Mouse (Mus musculus) thymus, postnatal 0 days (tissue): ENCODE data around the gene Phc3. TPM values are rescaled to one million over a fixed set of nuclear protein-coding genes. Genes with fewer than 3 reads are reported as not detected.

Experiments
- DNase-seq: peaks from one replicate; pipeline ENCODE4 v3.0.0-alpha.2; 2015; ENCODE audit warnings: low spot score
- polyA plus RNA-seq: library from polyadenylated mRNA; unstranded; fragments of >200 nt; fragmentation: Nextera tagmentation; extraction: Ambion mirVana; gene quantifications from 2 replicates; pipeline ENCODE4 v1.2.1, GENCODE M21; 2015

Phc3 gene
- polyA plus RNA-seq, 1 experiment from 2014 or later: 5.3 TPM

DNA sequence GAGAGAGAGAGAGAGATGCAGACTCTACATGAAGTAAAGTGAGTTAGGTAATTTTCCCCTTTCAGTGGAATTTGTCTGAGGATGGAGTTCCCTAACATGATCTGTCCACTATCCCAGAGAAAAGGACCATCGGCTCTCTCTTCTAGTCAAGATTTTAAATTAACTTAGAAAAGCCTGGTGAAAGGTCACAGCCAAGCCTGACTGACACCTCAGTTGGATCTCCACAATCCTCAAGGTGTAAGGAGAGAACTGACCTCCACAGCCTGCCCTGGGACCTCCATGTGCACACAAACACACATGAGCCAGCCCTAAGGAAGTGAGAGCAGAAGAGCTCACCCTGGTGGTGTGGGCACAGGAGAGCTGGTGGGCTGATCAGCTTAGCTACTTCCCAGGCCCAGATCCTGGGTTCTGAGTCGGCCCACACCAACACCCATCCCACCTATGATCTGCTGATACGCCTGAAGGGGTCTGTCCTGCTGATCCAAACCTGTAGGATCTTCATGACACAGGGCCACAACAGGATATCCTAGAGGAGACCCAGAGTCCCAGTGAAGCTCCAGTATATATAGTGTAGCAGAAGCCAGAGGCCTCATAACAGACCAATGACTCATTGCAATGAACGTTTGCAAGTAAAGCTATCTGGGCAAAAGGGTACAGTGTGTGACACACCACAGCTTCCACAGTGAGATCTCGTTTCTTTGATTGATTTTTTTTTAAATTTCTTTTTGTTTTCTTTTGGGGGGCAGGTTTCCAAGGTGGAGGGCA lies 12.6 kb upstream of the Phc3 start:
- no peak for DNase-seq

DNA sequence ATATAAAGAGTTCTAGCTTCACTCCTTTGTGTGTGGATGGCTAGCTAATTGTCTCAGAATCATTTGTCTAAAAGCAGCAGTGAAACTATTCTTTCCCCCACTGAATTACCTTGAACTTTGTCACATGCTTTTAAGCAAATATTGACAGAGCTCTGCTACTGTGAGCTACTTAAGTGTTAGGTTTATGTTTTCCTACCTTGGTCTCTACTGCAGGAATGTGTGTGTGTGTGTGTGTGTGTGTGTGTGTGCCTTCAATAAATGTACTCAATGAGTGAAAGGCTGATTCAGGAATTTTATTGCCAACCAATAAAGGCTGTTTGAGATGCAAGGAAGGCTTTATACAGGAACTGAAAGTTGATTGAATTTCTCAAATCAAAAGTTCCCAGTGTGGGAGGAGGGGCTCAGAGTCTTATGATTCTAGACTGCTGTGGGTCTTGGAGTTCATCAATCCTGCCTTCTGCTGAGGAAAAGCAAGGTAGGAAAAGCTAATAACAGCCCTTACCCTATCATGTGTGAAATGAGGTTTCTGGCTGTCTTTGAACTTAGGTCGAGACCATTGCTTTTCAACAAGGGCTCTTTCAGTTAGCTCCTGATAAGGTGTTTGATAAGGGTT lies 7.9 kb upstream of the Phc3 start:
- no peak for DNase-seq

DNA sequence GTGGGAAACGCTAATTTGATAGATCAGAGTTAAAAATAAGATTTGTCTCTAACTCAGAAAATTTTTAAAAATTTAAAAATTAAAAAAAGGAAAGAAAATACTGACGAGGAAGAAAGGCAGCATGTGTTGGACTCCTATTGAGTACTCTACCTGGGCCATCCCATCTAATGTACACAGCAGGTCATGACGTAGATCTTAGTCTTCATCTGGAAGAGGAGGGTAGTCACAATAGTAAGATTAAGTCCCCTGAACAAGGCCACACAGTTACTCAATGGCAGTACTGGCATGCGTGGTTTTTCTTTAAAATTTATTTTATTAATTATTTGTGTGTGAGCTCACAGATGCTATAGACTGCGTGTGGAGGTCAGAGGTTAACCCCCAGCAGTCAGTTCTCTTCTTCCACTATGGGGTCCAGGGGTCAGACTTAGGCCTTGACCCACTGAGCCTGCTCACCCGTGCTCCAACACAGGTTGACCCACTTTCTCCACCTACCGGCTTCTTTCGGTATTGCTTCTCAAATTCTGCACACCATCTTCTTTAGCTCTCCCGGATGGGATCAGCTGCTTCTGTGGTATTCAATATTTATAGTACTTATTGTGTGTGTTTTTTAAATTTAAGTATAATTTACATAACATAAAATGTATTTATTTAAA lies 6.0 kb upstream of the Phc3 start:
- peak; percentile 60 for DNase-seq

DNA sequence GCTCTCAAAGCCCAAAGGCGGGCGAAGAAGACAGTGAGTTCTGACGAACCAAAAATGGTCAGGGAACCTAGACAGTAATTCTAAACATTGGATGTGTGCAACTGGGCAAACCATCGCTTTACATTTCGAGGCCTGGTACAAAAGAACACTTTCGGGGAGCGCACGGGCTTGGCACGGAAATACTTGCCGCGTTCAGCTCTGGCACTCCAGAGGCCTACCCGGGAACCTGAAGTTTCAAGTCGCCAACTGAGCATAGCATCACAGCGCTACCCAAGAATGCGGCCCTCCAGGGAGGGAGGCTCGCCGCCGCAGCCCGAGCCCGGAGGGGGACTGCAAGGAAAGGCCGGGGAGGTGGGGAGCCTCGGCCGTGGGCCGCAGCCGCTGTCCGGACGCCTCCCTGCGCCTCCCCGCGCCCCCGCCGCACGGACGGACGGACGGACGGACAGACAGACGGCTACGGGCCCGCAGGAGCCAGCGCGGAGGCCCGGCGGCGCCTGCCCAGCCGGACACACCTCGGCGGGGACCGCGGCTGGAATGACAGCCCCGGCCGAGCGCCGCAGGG lies 603 bp downstream of the Phc3 start:
- DNase-seq: peak; percentile 66

DNA sequence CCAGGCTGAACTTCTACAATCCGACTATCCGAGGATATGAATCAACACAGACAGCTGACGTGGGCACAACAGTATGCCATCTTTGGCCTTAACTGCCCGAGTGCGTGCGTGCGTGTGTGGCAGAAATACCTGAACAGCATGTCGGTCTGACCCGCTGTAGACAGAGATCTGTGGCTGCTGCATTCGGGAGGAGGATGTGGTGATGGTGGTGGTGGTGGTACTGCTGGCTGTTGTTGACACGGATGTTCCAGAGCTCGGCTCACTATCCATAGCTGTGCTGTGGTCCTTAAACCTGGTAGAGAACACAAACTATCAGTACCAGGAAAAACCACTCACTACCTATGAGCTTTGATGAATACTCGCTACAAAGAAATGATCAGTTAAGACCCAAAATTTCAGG lies 3.6 kb downstream of the Phc3 start:
- peak; percentile 48 for DNase-seq

DNA sequence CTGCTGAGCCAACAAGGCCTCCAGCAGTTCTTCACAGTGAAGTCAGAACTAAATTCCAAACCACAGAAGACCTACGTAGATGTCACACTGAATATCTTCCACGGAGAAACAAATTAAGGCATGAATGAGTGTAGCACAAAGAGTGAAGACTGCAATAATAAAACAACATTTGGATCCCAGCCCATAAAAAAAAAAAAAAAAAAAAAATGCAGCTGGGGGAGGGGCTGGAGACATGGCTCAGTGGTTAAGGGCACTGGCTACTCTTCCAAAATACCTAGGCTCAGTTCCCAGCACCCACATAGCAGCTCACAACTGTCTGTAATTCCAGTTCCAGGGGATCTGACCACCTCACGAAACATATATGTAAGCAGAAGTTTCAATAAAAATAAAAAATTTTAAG lies 5.0 kb downstream of the Phc3 start:
- DNase-seq: no peak

DNA sequence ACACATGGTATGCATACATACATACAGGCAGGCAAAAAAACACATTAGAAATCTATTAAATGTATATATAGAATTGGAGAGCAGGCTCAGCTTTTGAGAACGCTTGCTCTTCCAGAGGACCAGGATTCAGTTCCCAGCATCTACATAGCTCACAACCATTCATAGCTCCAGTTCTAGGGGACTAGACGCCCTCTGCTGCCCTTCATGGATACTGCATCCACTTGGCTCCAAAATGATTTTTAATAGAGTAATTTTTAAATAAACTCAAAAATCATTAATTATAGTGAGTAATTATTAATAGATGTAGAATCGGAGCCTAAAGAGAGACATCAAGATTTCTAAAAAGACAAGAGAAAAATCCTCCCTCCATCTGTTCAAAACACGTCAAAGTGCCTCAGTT lies 6.1 kb downstream of the Phc3 start:
- no peak for DNase-seq

DNA sequence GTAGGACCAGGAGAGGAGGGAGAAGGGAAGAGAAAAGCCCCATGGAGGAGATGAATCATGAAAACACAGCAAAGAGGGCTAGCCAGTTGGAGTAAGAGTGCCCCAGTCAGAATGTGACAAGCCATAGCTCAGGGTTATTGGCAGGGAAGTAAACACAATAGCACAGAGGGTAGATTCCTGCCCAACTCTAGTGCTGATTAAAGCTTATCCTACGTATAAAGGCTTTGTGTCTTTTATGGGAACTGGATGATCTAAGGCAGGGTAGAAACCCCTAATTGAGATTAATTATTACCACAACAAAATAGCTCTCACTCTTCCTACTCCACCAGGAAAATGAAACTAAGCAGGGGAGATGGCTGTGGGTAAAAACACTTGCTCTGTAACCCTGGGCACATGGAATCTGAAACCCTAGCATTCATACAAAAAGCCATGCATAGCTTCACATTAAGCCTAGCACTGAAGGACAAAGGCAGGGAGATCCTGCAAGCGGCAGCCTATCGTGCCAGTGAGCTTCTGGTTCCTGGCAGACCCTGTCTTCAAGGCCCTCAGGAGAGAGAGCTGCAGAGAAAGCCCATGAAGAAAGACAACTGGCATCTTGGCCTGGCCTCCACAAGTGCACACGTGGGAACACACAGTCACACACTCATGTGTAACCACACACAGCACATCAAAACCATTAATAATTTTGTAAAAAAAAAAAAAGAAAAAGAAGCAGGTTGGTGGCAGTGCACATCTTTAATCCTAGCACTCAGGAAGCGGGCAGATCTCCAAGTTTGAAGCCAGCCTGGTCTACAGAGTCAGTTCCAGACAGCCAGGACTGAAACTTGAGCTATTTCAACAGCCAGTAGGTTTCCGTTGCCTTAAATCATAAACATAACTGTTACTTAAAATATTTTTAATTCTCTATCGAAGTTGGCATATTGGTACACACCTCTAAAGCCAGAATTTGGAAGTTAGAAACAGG lies 9.1 kb downstream of the Phc3 start:
- no peak for DNase-seq

DNA sequence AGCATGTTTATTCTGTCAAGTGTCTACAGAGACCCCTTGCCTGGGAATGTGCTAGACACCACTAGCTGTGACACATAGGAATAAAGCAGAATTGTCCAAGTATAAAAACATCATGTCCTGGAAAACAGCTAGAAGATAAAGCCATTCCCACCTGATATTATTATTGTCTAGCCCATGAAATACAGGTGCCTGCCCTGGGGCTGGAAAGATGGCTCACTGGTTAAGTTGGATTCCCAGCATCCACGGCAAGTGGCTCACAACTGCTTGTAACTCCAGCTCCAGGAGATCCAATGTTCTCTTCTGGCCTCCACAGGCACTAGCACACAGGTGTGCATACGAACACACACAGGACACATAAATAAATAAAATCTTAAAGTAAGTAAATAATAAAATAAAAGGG lies 10.5 kb downstream of the Phc3 start:
- no peak for DNase-seq

DNA sequence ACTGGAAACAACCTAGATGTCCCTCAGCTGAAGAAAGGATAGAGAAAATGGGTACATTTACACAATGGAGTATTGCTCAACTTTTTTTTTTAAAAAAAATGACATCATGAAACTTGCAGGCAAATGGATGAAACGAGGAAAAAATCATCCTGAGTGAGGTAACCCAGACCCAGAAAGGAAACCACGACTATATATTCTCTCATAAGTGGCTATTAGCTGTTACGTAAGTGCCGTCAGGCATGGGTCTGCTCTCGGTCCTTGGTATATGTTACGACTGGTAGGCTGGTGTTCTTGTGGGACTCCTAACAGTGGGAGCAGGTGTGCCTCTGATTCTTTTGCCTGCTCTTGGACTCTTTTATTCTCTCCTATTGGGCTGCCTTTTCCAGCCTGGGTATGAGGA lies 12.9 kb downstream of the Phc3 start:
- no peak for DNase-seq

DNA sequence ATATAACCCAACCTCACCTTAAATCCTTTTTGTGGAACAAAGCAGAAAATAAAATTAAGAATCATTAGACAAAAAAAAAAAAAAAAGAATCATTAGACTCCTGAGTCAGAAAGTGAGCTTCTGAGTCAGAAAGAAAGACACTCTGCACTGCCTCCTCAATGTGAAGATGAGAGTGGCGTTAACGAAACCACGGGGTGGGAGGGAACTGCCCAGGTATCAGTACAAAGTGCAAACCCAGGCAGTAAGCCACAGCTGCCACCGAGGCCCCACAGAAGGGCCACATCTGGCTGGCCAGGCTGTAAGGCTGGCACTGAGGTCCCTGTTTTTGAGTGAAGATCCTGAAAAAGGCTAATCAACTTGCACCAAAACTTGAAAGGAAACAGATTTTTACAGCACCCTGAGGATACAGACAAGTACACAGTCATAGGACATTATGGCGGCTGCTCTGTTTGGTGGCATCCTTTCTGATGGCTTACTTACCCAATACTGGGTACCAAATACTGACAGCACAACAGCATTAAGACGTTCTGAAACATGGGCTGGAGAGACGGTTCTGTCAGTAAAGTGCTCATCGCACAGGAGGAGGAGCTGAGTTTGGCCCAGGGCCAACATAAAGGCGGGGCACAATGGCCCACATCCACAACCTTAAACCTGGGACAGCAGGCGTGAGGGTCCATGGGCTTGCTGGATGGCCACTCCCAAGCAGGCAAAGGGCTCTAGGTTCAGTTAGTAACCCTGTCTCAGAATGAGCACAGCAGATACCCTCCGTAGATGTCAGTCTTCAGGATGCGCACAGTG lies 16.7 kb downstream of the Phc3 start:
- DNase-seq: no peak

DNA sequence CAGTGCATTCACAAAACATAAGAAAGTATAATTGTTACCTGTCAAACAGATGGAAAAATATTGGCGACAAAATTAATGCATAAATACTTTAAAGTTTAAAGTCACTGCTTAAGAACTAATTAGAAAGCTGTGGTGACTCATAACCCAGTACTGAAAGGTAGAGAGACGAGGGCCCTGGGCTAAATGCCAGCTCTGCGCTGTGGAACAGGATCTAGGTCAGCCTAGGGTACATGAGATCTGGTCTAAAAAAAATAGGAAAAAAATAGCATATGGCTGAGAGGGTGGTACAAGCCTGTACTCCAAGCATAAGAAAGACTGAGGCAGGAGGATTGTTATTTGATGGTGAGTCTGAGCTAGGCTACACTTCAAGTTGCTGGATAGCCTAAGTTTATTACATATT lies 17.6 kb downstream of the Phc3 start:
- DNase-seq: no peak

DNA sequence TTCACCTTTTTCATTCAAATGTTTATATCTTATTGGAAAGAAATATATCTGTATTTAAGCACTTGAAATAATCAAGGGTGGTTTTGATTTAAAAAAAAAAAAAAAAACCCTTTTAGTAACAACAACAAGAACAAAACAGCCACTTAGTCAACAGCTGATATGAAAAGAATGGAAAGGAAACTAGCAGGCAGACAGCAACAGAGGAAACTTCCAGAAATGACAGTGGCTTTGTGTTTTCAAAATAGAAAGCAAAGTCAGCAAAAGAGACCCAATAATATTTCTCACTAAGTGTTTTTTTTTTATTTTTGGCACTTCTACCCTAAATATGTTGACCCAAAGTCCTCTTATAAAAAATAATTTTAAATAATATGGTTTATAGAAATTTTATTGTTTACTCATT lies 34.8 kb downstream of the Phc3 start:
- DNase-seq: no peak

DNA sequence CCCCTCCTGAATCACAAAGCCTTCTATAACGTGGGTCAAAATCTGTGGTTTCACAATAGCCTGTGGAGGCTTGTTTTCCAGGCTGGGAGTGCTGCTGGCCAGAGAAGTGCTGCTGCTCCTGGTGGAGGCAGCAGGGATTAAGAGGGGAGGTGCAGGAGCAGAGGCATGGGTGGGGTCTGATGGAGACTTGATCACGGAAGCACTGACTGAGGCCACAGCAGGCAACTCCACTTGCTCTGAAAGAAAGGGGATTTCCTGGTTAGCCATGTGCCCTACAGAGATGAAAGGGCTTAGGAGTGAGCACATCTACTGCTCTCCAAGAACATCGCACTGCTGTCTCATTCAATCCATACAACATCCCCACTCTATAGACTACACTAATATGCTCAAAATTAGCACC lies 39.4 kb downstream of the Phc3 start:
- DNase-seq: no peak

DNA sequence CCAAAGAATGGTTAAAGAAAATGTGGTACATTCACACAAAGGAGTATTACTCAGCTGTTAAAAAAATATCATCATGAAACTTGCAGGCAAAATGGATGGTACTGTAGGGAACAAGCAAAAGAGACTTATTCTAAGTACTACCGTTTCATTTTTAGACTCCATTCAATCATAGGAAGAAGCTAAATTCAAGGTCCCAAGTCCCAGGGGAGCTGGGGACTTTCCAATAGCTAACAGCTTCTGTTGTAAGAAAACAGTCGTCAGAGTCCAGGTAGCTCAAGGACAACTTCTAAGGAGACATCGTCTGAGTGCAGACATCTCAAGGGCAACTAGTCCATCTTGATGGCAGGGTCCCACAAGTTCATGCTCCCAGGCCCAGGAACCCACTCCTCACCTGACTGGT lies 41.6 kb downstream of the Phc3 start:
- no peak for DNase-seq

DNA sequence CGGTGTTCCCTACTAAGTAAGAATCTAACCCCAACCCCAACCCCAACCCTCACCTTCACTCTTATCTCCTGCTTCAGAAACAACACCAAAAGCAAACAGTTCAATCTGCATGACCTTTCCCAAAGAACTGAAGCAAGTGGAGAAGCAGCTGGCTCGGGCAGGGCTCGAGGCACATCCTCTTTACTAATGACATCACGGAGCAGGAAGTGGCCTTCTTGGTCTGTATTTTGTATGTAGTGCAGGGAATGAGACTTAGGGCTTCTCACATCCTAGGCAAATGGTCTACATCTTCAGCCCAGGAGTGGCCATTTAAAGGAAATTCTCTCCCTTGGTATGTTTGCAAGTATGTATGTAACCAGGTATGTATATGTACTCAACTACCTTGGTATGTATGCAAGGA lies 52.1 kb downstream of the Phc3 start:
- no peak for DNase-seq

DNA sequence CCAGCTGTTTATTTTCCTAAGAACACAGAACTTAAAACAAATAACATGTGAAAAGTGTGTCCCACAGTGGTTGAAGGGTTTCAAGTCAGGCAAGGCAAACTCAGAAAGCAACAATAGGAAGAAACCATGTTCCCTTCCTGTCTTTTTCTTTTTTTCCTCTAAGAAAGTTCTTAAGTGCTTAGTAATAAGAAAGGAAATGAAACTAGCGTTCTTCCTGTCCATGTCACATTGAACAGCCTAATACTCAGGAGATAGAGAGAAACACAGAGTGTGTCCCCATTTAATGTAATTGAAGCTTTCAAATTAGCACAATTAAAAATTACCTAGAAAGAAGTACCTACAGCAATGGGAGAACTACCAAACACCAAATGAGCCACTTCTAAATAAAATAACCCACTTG lies 64.6 kb downstream of the Phc3 start:
- DNase-seq: no peak

DNA sequence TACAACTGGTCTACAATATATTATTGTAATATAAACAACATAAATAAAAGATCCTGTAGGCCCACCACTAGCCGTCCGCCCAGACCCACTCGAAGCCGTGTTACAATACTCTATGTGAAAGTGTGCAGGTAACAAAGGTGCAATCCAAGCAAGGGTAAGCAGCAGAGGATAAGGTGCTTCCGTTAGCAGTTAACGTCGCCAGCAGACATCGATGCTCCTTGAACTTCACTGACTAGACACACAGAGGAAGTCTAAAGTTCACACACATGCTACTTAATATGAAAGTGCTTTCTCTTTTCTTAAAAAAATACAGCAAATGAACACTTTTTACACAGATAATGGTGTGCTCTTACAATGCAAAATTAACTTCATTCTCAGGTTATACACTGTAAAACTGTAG lies 69.8 kb downstream of the Phc3 start:
- DNase-seq: no peak

DNA sequence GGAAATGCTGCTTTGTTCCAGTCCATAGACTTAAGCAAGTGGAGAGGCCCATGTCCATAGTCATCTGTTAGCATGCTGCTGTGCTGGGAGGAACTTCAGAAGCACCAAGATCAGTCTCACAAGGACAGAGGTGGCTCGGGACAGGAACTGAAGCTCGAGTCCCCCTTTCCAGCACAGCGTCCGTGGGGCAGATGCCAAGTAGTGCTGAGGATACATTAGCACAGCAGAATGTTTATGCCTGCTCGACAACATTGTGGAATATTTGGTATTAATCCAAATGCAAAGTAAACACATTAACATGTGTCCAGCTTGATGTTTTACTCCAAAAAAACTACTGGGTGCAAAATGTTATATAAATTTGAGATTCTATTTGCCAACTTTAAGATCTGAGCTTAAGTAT lies 72.5 kb downstream of the Phc3 start:
- no peak for DNase-seq

DNA sequence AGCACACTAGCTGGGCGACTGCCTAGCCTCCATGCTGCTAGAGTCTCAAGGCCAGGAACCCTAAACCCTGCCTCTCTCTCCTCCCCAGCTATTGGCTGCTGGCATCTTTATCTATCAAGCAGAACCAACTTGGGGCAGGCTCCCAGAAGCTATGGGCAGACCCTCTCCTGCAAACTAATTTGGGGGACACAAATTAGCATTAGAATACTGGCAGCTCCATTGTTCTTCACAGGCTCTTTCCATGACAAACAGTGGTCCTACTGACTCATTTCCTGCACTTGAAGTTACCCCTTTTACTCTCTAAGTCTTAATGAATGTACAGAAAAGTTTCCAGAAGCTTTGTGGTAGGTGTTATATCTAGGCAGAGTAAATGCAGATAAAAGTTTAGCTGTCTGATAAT lies 80.2 kb downstream of the Phc3 start:
- DNase-seq: no peak

DNA sequence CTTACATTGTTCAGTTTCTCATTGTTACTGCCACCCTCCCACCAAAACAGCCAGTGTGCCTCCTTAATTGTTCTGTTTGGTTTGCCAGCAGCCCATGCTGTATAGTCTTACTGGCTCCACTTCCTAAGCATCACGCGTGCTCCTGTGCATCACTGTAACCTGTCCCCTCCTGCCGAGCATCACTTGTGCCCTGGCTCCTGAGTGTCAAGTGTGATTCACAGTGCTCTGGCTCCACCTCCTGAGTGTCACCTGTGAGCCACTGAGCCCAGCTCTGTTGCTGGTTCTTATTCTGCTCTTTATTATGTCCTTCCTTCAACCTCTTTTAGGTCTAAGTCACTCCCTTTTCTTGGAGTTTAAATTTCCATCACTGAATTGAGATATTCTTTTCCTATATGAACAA lies 81.8 kb downstream of the Phc3 start:
- DNase-seq: no peak
